Mouse (Mus musculus) embryonic fibroblast, embryonic 13.5 days (primary cell): Measurements from ENCODE around the gene Tigd3.

Experiments
- CTCF ChIP-seq: IDR thresholded peaks from 2 replicates; pipeline ENCODE4 v1.5.1; 2011; ENCODE audit warnings: mild to moderate bottlenecking, control low read depth, low read length, moderate library complexity, borderline replicate concordance; ENCODE audit not compliant: insufficient read depth
- POLR2A ChIP-seq: IDR thresholded peaks from 2 replicates; pipeline ENCODE4 v1.6.1; 2011; ENCODE audit warnings: low read depth, mild to moderate bottlenecking, control low read depth, low read length, moderate library complexity

DNA sequence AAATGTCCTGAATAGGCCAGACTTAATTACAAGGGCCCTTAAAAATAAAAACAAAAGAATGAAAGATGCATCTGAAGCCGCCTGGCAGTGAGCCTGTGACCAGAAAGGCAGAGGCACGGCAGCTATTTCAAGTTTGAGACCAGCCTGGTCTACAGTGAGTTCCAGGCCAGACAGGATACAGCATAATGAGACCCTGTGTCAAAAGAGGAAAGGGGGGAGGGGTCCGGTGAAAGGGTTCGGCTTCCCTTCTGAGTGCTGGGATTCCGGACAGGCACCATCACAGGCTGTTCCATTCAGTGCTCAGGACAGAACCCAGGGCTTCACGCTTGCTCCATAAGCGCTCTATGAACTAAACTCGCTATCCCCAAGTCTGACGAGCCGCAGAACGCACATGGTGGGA lies 33.1 kb upstream of the Tigd3 start:
- TF ChIP-seq CTCF: no peak
- no peak for TF ChIP-seq POLR2A
